ENCODE assay signal across 11 mouse cellular contexts in the genomic region with DNA sequence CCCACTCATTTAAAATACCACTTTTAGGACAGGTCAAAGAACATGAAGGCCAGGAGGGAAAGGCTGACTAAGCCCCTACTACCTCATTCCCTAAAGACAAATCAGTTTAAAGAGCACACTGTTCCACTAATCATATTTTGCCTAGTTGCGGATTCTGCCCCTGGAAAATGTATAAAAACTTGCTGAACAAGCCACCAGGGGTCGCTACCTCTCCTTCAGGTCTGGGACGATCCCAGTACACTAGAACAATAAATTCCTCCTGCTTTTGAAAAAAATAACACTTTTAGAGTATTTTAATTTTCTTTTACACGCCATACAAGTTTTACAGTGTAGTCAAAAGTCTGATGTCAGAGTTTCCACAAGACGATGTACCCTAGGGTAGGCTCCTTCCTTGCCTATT.
A peak's percentile ranks its signal among the peaks of the same experiment; 100 is the strongest.
DNase-seq lines count a peak whose midpoint lies in the region; ATAC-seq lines count a peak whose summit lies in the region.
"Had no signal": no experiment of that assay in that cellular context is flagged by ENCODE, and none has a peak within 500 bp of the region (broad histone marks: within the 10 kb centered on the region; RNA-seq: fewer than 3 reads in every experiment).

No protein-coding gene starts in this region.

- H3K4me2 ChIP-seq in hindbrain, embryonic 11.5 days (replicated peaks; ENCODE audit: low read depth, low read length), result no peak overlapping the region
- H3K4me2 ChIP-seq: embryonic facial prominence, embryonic 12.5 days; neural tube, embryonic 15.5 days had no signal

- no peaks in the 10 kb centered on the region for H3K4me1 ChIP-seq in hindbrain, embryonic 11.5 days (replicated peaks; ENCODE audit: control insufficient read depth, insufficient read depth, low read length)
- H3K4me1 ChIP-seq in hindbrain, embryonic 10.5 days (replicated peaks), result no peaks in the 10 kb centered on the region
- H3K4me1 ChIP-seq: embryonic facial prominence, embryonic 12.5 days; limb, embryonic 10.5 days; megakaryocyte, embryonic 14.5 days; neural tube, embryonic 15.5 days had no signal

- H3K27ac ChIP-seq in hindbrain, embryonic 11.5 days (ENCODE audit: low read depth, low read length), result no peak overlapping the region
- H3K27ac ChIP-seq in hindbrain, embryonic 10.5 days, result no peak overlapping the region
- H3K27ac ChIP-seq: embryonic facial prominence, embryonic 12.5 days; limb, embryonic 10.5 days; neural tube, embryonic 15.5 days had no signal

- H3K36me3 ChIP-seq in hindbrain, embryonic 11.5 days (ENCODE audit: control insufficient read depth, insufficient read depth, low read length), result no peaks in the 10 kb centered on the region
- no peaks in the 10 kb centered on the region for H3K36me3 ChIP-seq in hindbrain, embryonic 10.5 days
- H3K36me3 ChIP-seq: embryonic facial prominence, embryonic 12.5 days; limb, embryonic 10.5 days; neural tube, embryonic 15.5 days had no signal

- 67% methylated on average over 5 of the region's 5 CpGs for WGBS in hindbrain, embryonic 11.5 days
- 73% methylated on average over 5 of the region's 5 CpGs for WGBS in hindbrain, embryonic 10.5 days

- ATAC-seq in hindbrain, embryonic 11.5 days (ENCODE audit: low FRiP score), result no peak
- 0 out of 2 replicates have a peak, but pooled peaks have one; percentile 47 for ATAC-seq in megakaryocyte-erythroid progenitor cell, adult 5-6 weeks (replicated peaks; ENCODE audit: low FRiP score, low TSS enrichment, poor library complexity, severe bottlenecking)

- H3K9me3 ChIP-seq in hindbrain, embryonic 11.5 days (ENCODE audit: control insufficient read depth, low read length), result no peaks in the 10 kb centered on the region
- H3K9me3 ChIP-seq in hindbrain, embryonic 10.5 days, result no peaks in the 10 kb centered on the region
- H3K9me3 ChIP-seq: embryonic facial prominence, embryonic 12.5 days; limb, embryonic 10.5 days; megakaryocyte, embryonic 14.5 days; neural tube, embryonic 15.5 days had no signal

- H3K27me3 ChIP-seq in hindbrain, embryonic 11.5 days (ENCODE audit: control insufficient read depth, insufficient read depth, low read length), result no peaks in the 10 kb centered on the region
- H3K27me3 ChIP-seq in hindbrain, embryonic 10.5 days (ENCODE audit: insufficient read depth, poor library complexity, severe bottlenecking), result no peaks in the 10 kb centered on the region
- H3K27me3 ChIP-seq: embryonic facial prominence, embryonic 12.5 days; megakaryocyte, embryonic 14.5 days; neural tube, embryonic 15.5 days had no signal

- no peak overlapping the region for H3K4me3 ChIP-seq in hindbrain, embryonic 11.5 days (ENCODE audit: low read depth, low read length)
- no peak overlapping the region for H3K4me3 ChIP-seq in hindbrain, embryonic 10.5 days
- H3K4me3 ChIP-seq: embryonic facial prominence, embryonic 12.5 days; limb, embryonic 10.5 days; megakaryocyte, embryonic 14.5 days; neural tube, embryonic 15.5 days had no signal

- peak; percentile 14 for DNase-seq in hindbrain, embryonic 11.5 days (ENCODE audit: low spot score)
- no peak for DNase-seq in hindbrain, embryonic 10.5 days (ENCODE audit: low spot score)
- DNase-seq in right cerebral cortex, postnatal 4 days, result peak; percentile 6
- DNase-seq in right cerebral cortex, postnatal 10 days (ENCODE audit: low spot score in 2 of 2), result no peak
- peak; percentile 10 for DNase-seq in brain, adult 2 months (ENCODE audit: low read depth, low spot score)
- DNase-seq in spleen, postnatal 4 days (ENCODE audit: low spot score in 2 of 2), result no peak

- no peak overlapping the region for H3K9ac ChIP-seq in hindbrain, embryonic 11.5 days (ENCODE audit: low read depth, low read length)
- H3K9ac ChIP-seq: embryonic facial prominence, embryonic 12.5 days; neural tube, embryonic 15.5 days had no signal

Comparison
In these comparisons a context has a peak if more than half of its experiments do, and no peak if none do; other contexts are left out.
1. DNase-seq: peak in hindbrain, embryonic 11.5 days (single experiment), right cerebral cortex, postnatal 4 days (single experiment) and brain, adult 2 months (single experiment); none in hindbrain, embryonic 10.5 days (single experiment), right cerebral cortex, postnatal 10 days (0 of 2) and spleen, postnatal 4 days (0 of 2).